Mouse (Mus musculus) left cerebral cortex, postnatal 4 days (tissue): ENCODE data around the gene Ccr6. TPM values are rescaled to one million over a fixed set of nuclear protein-coding genes. Genes with fewer than 3 reads are reported as not detected.
A peak's percentile ranks its signal among the peaks of the same experiment; 100 is the strongest.

Experiments
- DNase-seq: peaks from one replicate; pipeline ENCODE4 v3.0.0-alpha.2; 2022
- intact Hi-C: fragments of 180-260 bp; cut with DNase I; formaldehyde crosslinking; loops from one replicate; pipeline ENCODE4 v1.15.1; 2025
- total RNA-seq, 2 experiments: library from RNA; stranded (reverse); gene quantifications; 2 replicates each; pipeline ENCODE4 v1.2.3; 2021

The Ccr6 gene
- total RNA-seq, 2 experiments from 2014 or later: not detected

DNA sequence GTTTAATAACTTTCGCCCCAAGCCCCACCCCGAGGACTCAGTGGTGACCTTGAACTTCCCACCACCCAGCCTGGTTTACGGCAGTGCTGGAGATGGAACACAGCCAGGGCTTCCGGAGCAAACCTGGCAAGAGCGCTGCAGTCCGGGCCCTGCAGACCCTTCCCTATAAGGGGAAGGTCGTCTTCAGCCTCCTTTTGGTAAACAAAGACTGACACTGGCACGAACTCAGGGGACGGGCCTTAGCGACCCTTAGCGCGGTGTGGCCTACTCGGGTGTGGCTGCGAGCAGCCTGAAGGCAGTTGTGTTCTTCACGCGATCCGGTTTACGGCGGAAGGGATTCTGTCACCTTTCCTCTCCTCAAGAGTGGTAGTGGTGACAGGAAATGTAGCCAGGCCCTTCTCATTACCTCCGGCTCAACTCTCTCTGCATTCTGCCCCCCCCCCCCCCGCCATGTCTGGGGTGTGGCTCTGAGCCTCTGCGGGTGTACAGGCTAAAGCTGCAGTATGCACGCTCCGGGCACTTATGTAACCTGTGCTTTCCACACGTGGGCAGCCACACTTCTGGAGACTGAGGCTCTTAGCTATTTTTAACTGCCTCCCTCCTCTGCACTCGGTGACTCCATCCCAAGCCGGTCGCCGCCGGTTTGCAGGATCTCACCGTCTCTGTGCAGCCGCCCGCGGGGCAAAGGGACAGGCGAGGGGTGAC lies 47.1 kb downstream of the Ccr6 start, which contains the start of gene Mpc1:
Mpc1 (plus strand) TSS at position 84 of the 705 bp plus-strand sequence.
- DNase-seq: peak; percentile 70
- intact Hi-C loops: loop anchor here (10.0 kb wide), 2 partner anchors 88 to 92 kb away; no protein-coding TSS in a partner anchor

DNA sequence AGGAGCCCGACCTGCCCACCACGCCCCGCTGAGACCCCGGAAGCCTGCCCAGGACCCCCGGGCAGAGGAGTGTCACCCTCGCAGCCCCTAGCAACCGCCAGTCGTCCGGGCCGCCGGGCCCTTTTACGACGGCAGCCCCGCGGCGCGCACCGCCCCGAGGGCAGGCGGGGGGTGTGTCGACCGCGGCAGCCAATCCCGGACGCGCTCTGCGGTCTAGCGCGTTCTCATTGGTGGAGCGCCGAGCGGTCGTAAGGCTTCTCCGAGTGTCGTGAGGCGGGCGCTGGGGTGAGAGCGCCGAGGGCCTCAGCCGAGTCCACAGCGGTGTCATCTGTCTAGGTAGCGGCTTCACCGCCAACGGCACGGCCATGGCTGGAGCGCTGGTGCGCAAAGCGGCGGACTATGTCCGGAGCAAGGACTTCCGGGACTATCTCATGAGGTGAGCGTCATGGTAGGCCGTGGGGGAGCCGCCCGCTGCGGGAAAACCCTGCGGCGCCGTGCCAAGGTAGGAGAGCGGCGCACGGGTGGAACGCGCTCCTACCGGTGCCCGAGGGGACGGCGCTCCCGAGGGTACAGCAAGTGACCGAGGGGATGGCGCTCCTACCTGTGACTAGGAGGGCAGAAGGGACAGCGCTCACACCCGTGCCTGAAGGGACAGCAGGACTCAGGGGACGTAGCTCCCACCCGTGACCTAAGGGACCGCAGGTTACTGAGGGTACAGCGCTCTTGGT lies 47.8 kb downstream of the Ccr6 start:
- intact Hi-C loops: loop anchor here (10.0 kb wide), 2 partner anchors 89 to 91 kb away; no protein-coding TSS in a partner anchor
- DNase-seq: peak; percentile 96

GRCm38 (mm10) chr17:8284254-8284661 lies 48.4 kb downstream of the Ccr6 start:
- DNase-seq: peak; percentile 37
- intact Hi-C loops: loop anchor here (10.0 kb wide), 2 partner anchors 89 to 91 kb away; no protein-coding TSS in a partner anchor

GRCm38 (mm10) chr17:8285056-8285455 lies 49.2 kb downstream of the Ccr6 start:
- no peak for DNase-seq
- intact Hi-C loops: loop anchor here (10.0 kb wide), 2 partner anchors 90 kb away; no protein-coding TSS in a partner anchor

DNA sequence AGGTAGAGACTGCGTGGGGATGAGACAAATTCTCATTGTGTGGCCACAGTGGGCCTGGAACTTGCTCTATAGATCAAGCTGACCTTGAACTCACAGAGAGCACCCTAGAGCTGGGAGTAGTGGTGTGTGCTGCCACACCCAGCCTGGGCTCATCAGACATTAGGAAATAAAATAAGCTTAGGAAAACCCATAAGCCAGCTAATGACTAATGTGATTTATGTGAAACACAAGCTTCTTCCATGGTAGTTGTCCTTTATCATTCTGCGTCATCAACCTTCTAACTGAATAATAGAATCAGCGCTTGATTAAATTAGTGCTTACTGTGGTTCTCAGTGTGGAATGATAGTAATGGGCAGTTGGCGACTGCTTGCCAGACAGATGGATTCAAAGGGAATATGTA lies 51.1 kb downstream of the Ccr6 start:
- DNase-seq: no peak
- intact Hi-C loops: loop anchor here (10.0 kb wide), 2 partner anchors 88 to 92 kb away; no protein-coding TSS in a partner anchor

GRCm38 (mm10) chr17:8289993-8290679 lies 54.3 kb downstream of the Ccr6 start:
- DNase-seq: no peak
- intact Hi-C loops: loop anchor here (10.0 kb wide), 2 partner anchors 85 to 95 kb away; no protein-coding TSS in a partner anchor

- no peak for DNase-seq
- intact Hi-C loops: no loop called here
These were observed 54.9 kb downstream of the Ccr6 start for GRCm38 (mm10) chr17:8290736-8291135.

DNA sequence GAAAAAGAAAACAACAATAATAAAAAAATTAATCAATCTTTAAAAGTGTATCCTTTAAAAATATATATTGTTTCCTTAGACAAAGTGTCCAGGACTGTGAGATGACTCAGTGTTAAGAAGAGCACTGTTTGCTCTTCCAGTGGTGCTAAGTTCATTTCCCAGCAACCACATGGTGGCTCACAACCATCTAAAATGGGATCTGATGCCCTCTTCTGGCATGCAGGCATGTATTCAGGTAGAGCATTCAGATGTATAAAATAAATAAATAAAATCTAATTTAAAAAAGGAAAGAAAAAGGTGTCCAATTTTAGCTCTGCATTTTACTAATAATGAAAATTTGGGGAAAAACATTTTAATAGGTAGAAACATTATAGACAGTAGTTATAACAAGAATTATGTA lies 60.0 kb downstream of the Ccr6 start:
- no peak for DNase-seq
- intact Hi-C loops: no loop called here

DNA sequence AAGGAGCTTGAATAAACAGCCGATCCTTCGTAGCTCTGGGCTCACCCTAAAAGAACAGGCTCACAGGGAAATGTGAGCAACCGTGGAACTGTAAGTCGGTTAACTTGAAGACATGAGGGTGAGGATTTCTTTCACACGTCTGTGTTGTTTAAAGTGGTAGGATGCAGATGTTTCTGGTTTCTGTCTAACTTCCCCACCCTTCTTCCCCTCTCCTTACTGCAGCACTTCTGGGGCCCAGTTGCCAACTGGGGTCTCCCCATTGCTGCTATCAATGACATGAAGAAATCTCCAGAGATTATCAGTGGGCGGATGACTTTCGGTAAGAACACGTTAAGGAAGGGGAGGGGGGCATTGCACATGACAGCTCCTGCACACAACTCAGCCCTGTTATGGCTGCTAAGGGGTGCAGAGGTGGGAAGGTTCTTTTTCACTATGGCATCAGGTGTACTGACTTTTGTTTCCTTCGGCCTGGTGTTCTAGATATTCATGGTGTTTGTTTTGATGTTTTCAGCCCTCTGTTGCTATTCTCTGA lies 60.5 kb downstream of the Ccr6 start:
- intact Hi-C loops: no loop called here
- DNase-seq: no peak

GRCm38 (mm10) chr17:8297746-8298145 lies 61.9 kb downstream of the Ccr6 start:
- no peak for DNase-seq
- intact Hi-C loops: no loop called here

GRCm38 (mm10) chr17:8298281-8298680 lies 62.4 kb downstream of the Ccr6 start:
- intact Hi-C loops: no loop called here
- DNase-seq: no peak

DNA sequence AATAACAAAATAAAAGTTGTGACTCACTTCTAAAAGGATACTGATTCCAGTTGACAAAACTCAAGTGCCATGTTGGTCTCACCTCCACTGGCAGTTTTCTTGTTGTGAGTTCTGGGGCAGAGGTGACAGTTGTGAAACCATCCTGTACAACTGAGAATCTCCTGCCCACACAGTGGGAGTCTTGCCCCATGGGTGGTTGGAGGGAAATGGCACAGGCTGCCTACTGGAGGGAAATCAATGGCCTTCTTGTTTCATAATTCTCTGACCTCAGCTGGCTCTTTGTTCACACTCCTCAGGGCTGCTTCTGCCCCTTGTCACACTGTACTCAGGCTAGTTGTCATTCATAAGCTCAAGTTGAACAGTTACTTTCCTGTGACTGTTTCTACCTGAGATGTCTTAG lies 63.7 kb downstream of the Ccr6 start:
- no peak for DNase-seq
- intact Hi-C loops: no loop called here

GRCm38 (mm10) chr17:8301515-8301914 lies 65.7 kb downstream of the Ccr6 start:
- intact Hi-C loops: no loop called here
- DNase-seq: no peak

- intact Hi-C loops: no loop called here
- no peak for DNase-seq
These were observed 67.1 kb downstream of the Ccr6 start for GRCm38 (mm10) chr17:8302772-8303438.

DNA sequence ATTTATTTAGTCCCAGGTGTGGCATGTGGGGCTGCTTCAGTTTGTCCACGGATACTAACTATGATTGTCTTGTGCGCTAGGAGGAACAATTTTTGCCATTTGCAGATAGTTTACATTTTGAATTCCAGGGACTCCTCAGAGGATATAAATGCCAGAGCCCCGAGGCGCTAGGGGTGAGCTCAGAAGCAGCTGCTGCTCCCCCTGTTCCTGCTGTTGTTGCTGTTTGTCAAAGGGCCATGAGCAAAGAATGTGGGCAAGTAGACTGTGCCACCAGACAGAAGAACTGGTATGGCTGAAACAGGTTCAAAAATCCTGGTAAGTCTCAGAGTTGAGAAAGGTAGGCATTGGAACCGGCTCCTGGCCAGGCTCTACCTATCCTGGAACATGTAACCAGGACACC lies 67.8 kb downstream of the Ccr6 start:
- intact Hi-C loops: no loop called here
- DNase-seq: no peak

GRCm38 (mm10) chr17:8305801-8306200 lies 70.0 kb downstream of the Ccr6 start:
- no peak for DNase-seq
- intact Hi-C loops: no loop called here
